Comparison of ENCODE assay signal across 15 mouse cellular contexts in the genomic region with DNA sequence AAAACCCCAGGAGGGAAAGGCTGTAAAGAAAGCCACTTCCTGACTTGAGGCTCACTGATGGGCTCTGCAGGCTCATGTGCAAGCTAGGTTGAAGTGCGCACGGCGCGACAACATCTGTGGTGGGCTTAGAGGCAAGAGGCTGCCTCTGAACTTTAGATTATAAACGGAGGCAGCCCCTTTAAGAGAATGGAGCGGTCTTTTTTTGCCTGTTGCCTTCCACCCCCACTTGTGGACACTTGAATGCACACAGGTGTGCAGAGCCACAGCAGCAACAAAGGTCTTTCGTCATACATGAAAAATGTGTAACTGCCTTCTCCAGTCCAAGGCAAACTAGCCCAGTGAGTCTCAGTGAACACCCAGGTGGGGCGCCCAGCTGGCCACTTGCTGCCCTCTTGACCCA.
DNase-seq lines count a peak whose midpoint lies in the region; ATAC-seq and TF ChIP-seq lines count a peak whose summit lies in the region.
"Had no signal": no experiment of that assay in that cellular context is flagged by ENCODE, and none has a peak within 500 bp of the region (broad histone marks: within the 10 kb centered on the region; RNA-seq: fewer than 3 reads in every experiment).

No protein-coding gene starts in this region.

- peak; percentile 30; the same call in 1 of the 2 replicates for ATAC-seq in kidney, postnatal 0 days (replicated peaks; ENCODE audit: low FRiP score, low read depth)
- ATAC-seq in limb, embryonic 13.5 days (ENCODE audit: low FRiP score, low read depth), result peak; percentile 39
- ATAC-seq: hindbrain, embryonic 16.5 days; midbrain, embryonic 15.5 days had no signal

- WGBS in kidney, postnatal 0 days, result 72% methylated on average over 8 of the region's 8 CpGs
- WGBS in bone marrow, adult 2 months, result 43% methylated on average over 8 of the region's 8 CpGs
- 27% methylated on average over 8 of the region's 8 CpGs for WGBS in limb, embryonic 13.5 days

- peaks cover 12% of the 10 kb centered on the region; the same call in 1 of the 2 replicates for H3K36me3 ChIP-seq in kidney, postnatal 0 days (ENCODE audit: insufficient read depth, low read length)
- H3K36me3 ChIP-seq in limb, embryonic 13.5 days, result peaks cover 38% of the 10 kb centered on the region
- H3K36me3 ChIP-seq: forebrain, embryonic 10.5 days; liver, embryonic 15.5 days; midbrain, embryonic 15.5 days; neural tube, embryonic 13.5 days had no signal

- H3K27me3 ChIP-seq in kidney, postnatal 0 days (ENCODE audit: insufficient read depth, low read length), result no peaks in the 10 kb centered on the region
- no peaks in the 10 kb centered on the region for H3K27me3 ChIP-seq in limb, embryonic 13.5 days
- H3K27me3 ChIP-seq: liver, embryonic 15.5 days; midbrain, embryonic 15.5 days had no signal

- H3K4me1 ChIP-seq in kidney, postnatal 0 days (replicated peaks; ENCODE audit: insufficient read depth, low read length), result 0 out of 2 replicates have a peak, but pooled peaks cover 24% of the 10 kb centered on the region
- peaks cover 4% of the 10 kb centered on the region for H3K4me1 ChIP-seq in bone marrow, adult 2 months (ENCODE audit: control insufficient read depth, insufficient read depth, low read length)
- H3K4me1 ChIP-seq in limb, embryonic 13.5 days, result peaks cover 73% of the 10 kb centered on the region
- H3K4me1 ChIP-seq: forebrain, embryonic 10.5 days; liver, embryonic 15.5 days; midbrain, embryonic 15.5 days; neural tube, embryonic 13.5 days had no signal

- no peak overlapping the region for H3K4me3 ChIP-seq in kidney, postnatal 0 days (replicated peaks; ENCODE audit: low read depth, low read length)
- no peak overlapping the region for H3K4me3 ChIP-seq in bone marrow, adult 2 months (replicated peaks; ENCODE audit: control insufficient read depth, low read depth, low read length)
- H3K4me3 ChIP-seq in limb, embryonic 13.5 days, result no peak overlapping the region
- H3K4me3 ChIP-seq: forebrain, embryonic 10.5 days; left cerebral cortex, adult 2 months; liver, embryonic 15.5 days; midbrain, embryonic 15.5 days; neural tube, embryonic 13.5 days had no signal

- no peak overlapping the region for H3K9ac ChIP-seq in kidney, postnatal 0 days (ENCODE audit: low read depth, low read length)
- H3K9ac ChIP-seq in limb, embryonic 13.5 days, result no peak overlapping the region
- H3K9ac ChIP-seq: liver, embryonic 15.5 days; midbrain, embryonic 15.5 days; neural tube, embryonic 13.5 days had no signal

- H3K27ac ChIP-seq in kidney, postnatal 0 days, result no peak overlapping the region
- H3K27ac ChIP-seq in bone marrow, adult 2 months (ENCODE audit: control insufficient read depth, insufficient read depth, low read depth, low read length, poor library complexity), result peak overlapping the region; percentile 61
- H3K27ac ChIP-seq in limb, embryonic 13.5 days, result peak overlapping the region; percentile 61
- H3K27ac ChIP-seq: forebrain, embryonic 10.5 days; left cerebral cortex, adult 2 months; liver, embryonic 15.5 days; midbrain, embryonic 15.5 days; neural tube, embryonic 13.5 days had no signal

- no peak for DNase-seq in kidney, postnatal 0 days (ENCODE audit: low spot score)
- no peak for DNase-seq in kidney, adult 9 months
- peak; percentile 79 to 85 for DNase-seq in thymus, postnatal 10 days (ENCODE audit: low spot score in 2 of 2)
- DNase-seq in Muller cell, postnatal 12 days (ENCODE audit: inconsistent ontology term), result no peak
- DNase-seq in natural killer cell, adult 2 months (ENCODE audit: low spot score in 2 of 2), result no peak
- DNase-seq: cerebellum, adult 9-10 months; right cerebral cortex, adult 18-20 months had no signal

- TF ChIP-seq CTCF in kidney, postnatal 0 days (IDR thresholded peaks at IDR 0.05; ENCODE audit: low read depth), result no peak
- no peak for TF ChIP-seq CTCF in bone marrow, adult 2 months (IDR thresholded peaks at IDR 0.05; ENCODE audit: control insufficient read depth, insufficient read depth, low read length)

- no peak for TF ChIP-seq POLR2A in bone marrow, adult 2 months (IDR thresholded peaks at IDR 0.05; ENCODE audit: borderline replicate concordance, control insufficient read depth, low read depth, low read length)

- H3K9me3 ChIP-seq in kidney, postnatal 0 days (replicated peaks; ENCODE audit: low read length), result no peaks in the 10 kb centered on the region
- H3K9me3 ChIP-seq in limb, embryonic 13.5 days, result no peaks in the 10 kb centered on the region
- H3K9me3 ChIP-seq: forebrain, embryonic 10.5 days; liver, embryonic 15.5 days; midbrain, embryonic 15.5 days; neural tube, embryonic 13.5 days had no signal

- no peak overlapping the region for H3K4me2 ChIP-seq in kidney, postnatal 0 days (ENCODE audit: low read length)
- no peak overlapping the region for H3K4me2 ChIP-seq in limb, embryonic 13.5 days (replicated peaks)
- H3K4me2 ChIP-seq: liver, embryonic 15.5 days; midbrain, embryonic 15.5 days; neural tube, embryonic 13.5 days had no signal

Comparison
In these comparisons a context has a peak if more than half of its experiments do, and no peak if none do; other contexts are left out.
1. DNase-seq: peak in thymus, postnatal 10 days (2 of 2); none in kidney, postnatal 0 days (single experiment), kidney, adult 9 months (single experiment), Muller cell, postnatal 12 days (single experiment) and natural killer cell, adult 2 months (0 of 2).